Mouse (Mus musculus) kidney, adult 8-10 months (tissue): ENCODE results near the gene Ppp2r2d.

Experiments
- DNase-seq, 2 experiments: peaks; one replicate each; pipeline ENCODE4 v3.0.0; 2022

Gene Ppp2r2d

GRCm38 (mm10) chr7:138928456-138928855, 82.6 kb downstream of the Ppp2r2d start:
- DNase-seq, result no peak
